Mouse (Mus musculus): Measurements from ENCODE around the gene Vash2. TPM values are rescaled to one million over a fixed set of nuclear protein-coding genes. Genes with fewer than 3 reads are reported as not detected.

Gene Vash2
- polyA plus RNA-seq, 1 experiment from 2014 or later = 85.0 TPM

- Histone ChIP-seq H3K4me2 (no peak overlapping the region), H3K4me3 (no peak overlapping the region), H3K9me3 (peaks cover 5% of the 10 kb centered on the region; the same call in 1 of the 2 replicates), H3K36me3 (replicated peaks) (peaks cover 7% of the 10 kb centered on the region; the same call in 1 of the 2 replicates), H3K4me1 (no peaks in the 10 kb centered on the region), H3K27ac (no peak overlapping the region), H3K9ac (no peak overlapping the region), H3K27me3 (replicated peaks) (no peaks in the 10 kb centered on the region)
- 83% methylated on average over 3 of the region's 3 CpGs for WGBS
- ATAC-seq (replicated peaks) = no peak
Observed at GRCm38 (mm10) chr1:191000686-191001085, 21.6 kb upstream of the Vash2 start.

GRCm38 (mm10) chr1:190998027-190998426 is 18.9 kb upstream of the Vash2 start:
- Histone ChIP-seq H3K4me2 (no peak overlapping the region), H3K9me3 (peaks cover 5% of the 10 kb centered on the region; the same call in 1 of the 2 replicates), H3K27me3 (replicated peaks) (no peaks in the 10 kb centered on the region), H3K4me1 (no peaks in the 10 kb centered on the region), H3K27ac (no peak overlapping the region), H3K9ac (no peak overlapping the region), H3K4me3 (no peak overlapping the region), H3K36me3 (replicated peaks) (no peaks in the 10 kb centered on the region)
- no peak for ATAC-seq (replicated peaks)
- 85% methylated on average over 1 of the region's 1 CpGs for WGBS

- no peak for ATAC-seq (replicated peaks)
- H3K36me3 ChIP-seq (replicated peaks) = no peaks in the 10 kb centered on the region
- peaks cover 5% of the 10 kb centered on the region; the same call in 1 of the 2 replicates for H3K9me3 ChIP-seq
- H3K4me3 ChIP-seq = no peak overlapping the region
- H3K9ac ChIP-seq = no peak overlapping the region
- 77% methylated on average over 6 of the region's 6 CpGs for WGBS
- no peak overlapping the region for H3K27ac ChIP-seq
- H3K4me1 ChIP-seq = no peaks in the 10 kb centered on the region
- no peak overlapping the region for H3K4me2 ChIP-seq
- H3K27me3 ChIP-seq (replicated peaks) = no peaks in the 10 kb centered on the region
Observed at GRCm38 (mm10) chr1:190996346-190996877, 17.3 kb upstream of the Vash2 start.

GRCm38 (mm10) chr1:190995548-190995947 is 16.5 kb upstream of the Vash2 start:
- Histone ChIP-seq H3K27me3 (replicated peaks) (no peaks in the 10 kb centered on the region), H3K36me3 (replicated peaks) (no peaks in the 10 kb centered on the region), H3K9ac (no peak overlapping the region), H3K27ac (no peak overlapping the region), H3K4me3 (no peak overlapping the region), H3K4me2 (no peak overlapping the region), H3K9me3 (peaks cover 5% of the 10 kb centered on the region; the same call in 1 of the 2 replicates), H3K4me1 (no peaks in the 10 kb centered on the region)
- no peak for ATAC-seq (replicated peaks)
- 59% methylated on average over 7 of the region's 7 CpGs for WGBS

GRCm38 (mm10) chr1:190989437-190990082 is 10.5 kb upstream of the Vash2 start:
- Histone ChIP-seq H3K4me2 (no peak overlapping the region), H3K9me3 (no peaks in the 10 kb centered on the region), H3K27ac (no peak overlapping the region), H3K36me3 (replicated peaks) (no peaks in the 10 kb centered on the region), H3K9ac (no peak overlapping the region), H3K4me1 (no peaks in the 10 kb centered on the region), H3K27me3 (replicated peaks) (no peaks in the 10 kb centered on the region), H3K4me3 (no peak overlapping the region)
- ATAC-seq (replicated peaks) = no peak
- WGBS = 88% methylated on average over 9 of the region's 9 CpGs

- Histone ChIP-seq H3K9ac (no peak overlapping the region), H3K9me3 (no peaks in the 10 kb centered on the region), H3K4me1 (peaks cover 15% of the 10 kb centered on the region), H3K27me3 (replicated peaks) (no peaks in the 10 kb centered on the region), H3K4me3 (no peak overlapping the region), H3K4me2 (no peak overlapping the region), H3K36me3 (replicated peaks) (no peaks in the 10 kb centered on the region), H3K27ac (no peak overlapping the region)
- ATAC-seq (replicated peaks) = no peak
- 89% methylated on average over 4 of the region's 4 CpGs for WGBS
Observed at GRCm38 (mm10) chr1:190981412-190981811, 2.3 kb upstream of the Vash2 start.

GRCm38 (mm10) chr1:190980470-190980869 is 1.4 kb upstream of the Vash2 start:
- no peaks in the 10 kb centered on the region for H3K9me3 ChIP-seq
- H3K27ac ChIP-seq = no peak overlapping the region
- no peaks in the 10 kb centered on the region for H3K36me3 ChIP-seq (replicated peaks)
- 96% methylated on average over 1 of the region's 1 CpGs for WGBS
- H3K4me1 ChIP-seq = peaks cover 24% of the 10 kb centered on the region
- no peak for ATAC-seq (replicated peaks)
- H3K4me3 ChIP-seq = no peak overlapping the region
- no peak overlapping the region for H3K4me2 ChIP-seq
- H3K27me3 ChIP-seq (replicated peaks) = no peaks in the 10 kb centered on the region
- no peak overlapping the region for H3K9ac ChIP-seq

- H3K4me1 ChIP-seq = peaks cover 33% of the 10 kb centered on the region
- peak overlapping the region; percentile 98 for H3K27ac ChIP-seq
- H3K4me2 ChIP-seq = peak overlapping the region; percentile 87
- peak overlapping the region; percentile 98 for H3K9ac ChIP-seq
- ATAC-seq (replicated peaks) = peak; percentile 82; the same call in 1 of the 2 replicates
- WGBS = under 1% methylated on average over 46 of the region's 46 CpGs
- no peaks in the 10 kb centered on the region for H3K27me3 ChIP-seq (replicated peaks)
- no peaks in the 10 kb centered on the region for H3K9me3 ChIP-seq
- H3K4me3 ChIP-seq = peak overlapping the region; percentile 94
- H3K36me3 ChIP-seq (replicated peaks) = peaks cover 3% of the 10 kb centered on the region; the same call in 1 of the 2 replicates
Observed at GRCm38 (mm10) chr1:190978511-190979073, 504 bp downstream of the Vash2 start.

- Histone ChIP-seq H3K4me1 (peaks cover 37% of the 10 kb centered on the region), H3K4me3 (peak overlapping the region; percentile 94), H3K9me3 (no peaks in the 10 kb centered on the region), H3K27ac (peak overlapping the region; percentile 98), H3K27me3 (replicated peaks) (no peaks in the 10 kb centered on the region), H3K9ac (peak overlapping the region; percentile 98), H3K4me2 (peak overlapping the region; percentile 87), H3K36me3 (replicated peaks) (peaks cover 3% of the 10 kb centered on the region; the same call in 1 of the 2 replicates)
- peak; percentile 22 for ATAC-seq (replicated peaks)
- WGBS = 1% methylated on average over 22 of the region's 22 CpGs
Observed at GRCm38 (mm10) chr1:190978001-190978400, 1.1 kb downstream of the Vash2 start.

- Histone ChIP-seq H3K27me3 (replicated peaks) (no peaks in the 10 kb centered on the region), H3K4me2 (peak overlapping the region; percentile 87), H3K4me1 (peaks cover 42% of the 10 kb centered on the region), H3K4me3 (peak overlapping the region; percentile 94), H3K36me3 (replicated peaks) (peaks cover 3% of the 10 kb centered on the region; the same call in 1 of the 2 replicates), H3K9ac (peak overlapping the region; percentile 98), H3K27ac (peak overlapping the region; percentile 49), H3K9me3 (no peaks in the 10 kb centered on the region)
- ATAC-seq (replicated peaks) = no peak
- WGBS = 47% methylated on average over 11 of the region's 11 CpGs
Observed at GRCm38 (mm10) chr1:190976887-190977573, 2.1 kb downstream of the Vash2 start.

- Histone ChIP-seq H3K9me3 (no peaks in the 10 kb centered on the region), H3K9ac (no peak overlapping the region), H3K27ac (no peak overlapping the region), H3K36me3 (replicated peaks) (peaks cover 14% of the 10 kb centered on the region), H3K27me3 (replicated peaks) (no peaks in the 10 kb centered on the region), H3K4me3 (no peak overlapping the region), H3K4me1 (peaks cover 42% of the 10 kb centered on the region), H3K4me2 (no peak overlapping the region)
- WGBS = 79% methylated on average over 1 of the region's 1 CpGs
- no peak for ATAC-seq (replicated peaks)
Observed at GRCm38 (mm10) chr1:190974833-190975232, 4.3 kb downstream of the Vash2 start.

GRCm38 (mm10) chr1:190974191-190974590 is 4.9 kb downstream of the Vash2 start:
- Histone ChIP-seq H3K4me2 (no peak overlapping the region), H3K36me3 (replicated peaks) (peaks cover 14% of the 10 kb centered on the region), H3K9me3 (no peaks in the 10 kb centered on the region), H3K4me1 (peaks cover 42% of the 10 kb centered on the region), H3K27ac (no peak overlapping the region), H3K4me3 (no peak overlapping the region), H3K27me3 (replicated peaks) (no peaks in the 10 kb centered on the region), H3K9ac (no peak overlapping the region)
- 95% methylated on average over 8 of the region's 8 CpGs for WGBS
- no peak for ATAC-seq (replicated peaks)

Data from midbrain, embryonic 15.5 days (tissue).